Mouse (Mus musculus): ENCODE results near the gene Tcp11.

DNA sequence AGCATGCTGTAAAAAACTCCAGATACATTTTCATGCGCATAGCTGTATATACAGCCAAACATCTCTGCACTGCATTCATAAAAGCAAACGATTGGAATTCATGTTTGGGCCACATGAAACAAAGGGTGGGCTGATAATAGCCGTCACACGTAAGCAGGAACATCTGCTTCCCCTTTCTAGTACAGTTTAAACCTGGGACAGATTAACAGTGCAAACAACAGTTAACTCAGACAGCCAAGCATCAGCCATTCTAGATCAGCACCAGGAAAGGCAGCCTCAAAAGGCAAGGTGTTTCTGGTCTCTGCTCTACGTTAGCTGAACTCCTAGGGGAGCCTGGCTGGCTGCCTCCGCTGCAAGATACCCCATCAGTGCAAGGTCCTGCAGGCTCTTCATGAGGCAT is 17.3 kb downstream of the Tcp11 start:
- no peak for TF ChIP-seq EP300 (IDR thresholded peaks at IDR 0.05; ENCODE audit: insufficient read depth, low read depth, low read length)
- no peak for TF ChIP-seq POLR2A (IDR thresholded peaks at IDR 0.05; ENCODE audit: insufficient read depth, low read depth, low read length)

Measured in heart, adult 2 months (tissue).